Mouse (Mus musculus): ENCODE results near the gene Kctd21.

Gene Kctd21

GRCm38 (mm10) chr7:97331726-97332666 is at the start of gene Kctd21, which contains the start of gene Usp35:
Gene Kctd21, plus strand, starts transcription at chr7:97332327.
Gene Usp35, minus strand, starts transcription at chr7:97332020.
- DNase-seq (ENCODE audit: extremely low read depth, insufficient read length, low spot score) = peak; percentile 96

DNA sequence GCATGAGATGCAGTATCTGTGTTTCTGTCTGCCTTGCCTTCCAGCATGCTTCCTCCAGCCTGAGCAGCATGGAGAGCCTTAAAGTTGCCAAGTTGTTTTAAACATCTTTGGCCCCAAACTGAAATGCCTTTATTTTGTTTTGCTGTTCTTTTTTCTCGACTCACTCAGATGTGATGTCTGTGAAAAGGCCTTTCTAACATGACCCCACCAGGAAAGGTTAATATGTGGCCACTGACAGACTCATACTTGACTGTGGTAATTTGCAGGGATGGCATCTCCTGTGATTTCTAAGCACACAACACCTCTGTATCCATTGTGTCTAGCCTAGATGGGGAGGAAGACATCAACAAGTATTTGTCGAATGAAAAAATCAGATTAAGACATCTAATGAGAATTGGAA is 35.1 kb upstream of the Kctd21 start:
- no peak for DNase-seq (ENCODE audit: extremely low read depth, insufficient read length, low spot score)

- DNase-seq (ENCODE audit: extremely low read depth, insufficient read length, low spot score) = no peak
Measured at GRCm38 (mm10) chr7:97297466-97297865, 34.7 kb upstream of the Kctd21 start.

DNA sequence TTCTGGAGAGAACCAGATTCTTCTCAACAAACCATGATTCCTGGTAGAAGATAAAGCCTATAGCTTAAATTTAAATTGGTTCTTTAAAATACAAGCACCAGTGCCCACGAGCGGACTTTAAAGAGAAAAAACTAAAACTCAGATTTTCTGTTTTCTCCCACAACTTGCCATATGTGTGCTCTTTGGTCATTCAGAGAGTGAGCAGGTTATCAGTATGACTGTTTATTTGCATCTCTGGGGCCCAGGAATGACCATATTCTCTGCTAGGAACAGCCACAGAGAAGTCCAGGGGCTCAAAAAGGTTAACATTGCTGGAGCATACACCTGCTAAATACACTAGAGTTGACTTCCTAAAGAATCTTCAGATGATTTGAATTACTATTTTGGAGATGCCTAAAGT is 33.8 kb upstream of the Kctd21 start:
- no peak for DNase-seq (ENCODE audit: extremely low read depth, insufficient read length, low spot score)

GRCm38 (mm10) chr7:97298943-97299342 is 33.2 kb upstream of the Kctd21 start:
- DNase-seq (ENCODE audit: extremely low read depth, insufficient read length, low spot score) = no peak

GRCm38 (mm10) chr7:97300914-97301313 is 31.2 kb upstream of the Kctd21 start:
- no peak for DNase-seq (ENCODE audit: extremely low read depth, insufficient read length, low spot score)

- DNase-seq (ENCODE audit: extremely low read depth, insufficient read length, low spot score) = no peak
Measured at GRCm38 (mm10) chr7:97301321-97301720, 30.8 kb upstream of the Kctd21 start.

DNA sequence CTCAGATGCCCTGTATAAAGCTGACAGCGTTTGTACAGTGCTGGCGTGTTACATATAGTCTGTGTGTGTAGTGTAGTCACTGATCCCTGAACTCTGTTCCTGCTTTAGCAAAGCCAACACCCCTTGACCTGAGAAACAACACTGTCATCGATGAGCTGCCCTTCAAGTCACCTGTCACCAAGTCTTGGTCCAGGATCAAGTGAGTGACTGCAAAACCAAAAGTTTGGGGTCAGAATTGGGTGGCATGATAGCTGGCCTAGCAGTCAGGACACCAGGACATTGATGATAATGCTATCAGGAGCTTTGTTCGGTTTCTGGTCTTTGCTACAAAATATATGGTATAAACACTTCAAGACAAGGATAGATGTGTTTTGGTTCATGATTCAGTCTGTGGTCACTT is 29.9 kb upstream of the Kctd21 start:
- DNase-seq (ENCODE audit: extremely low read depth, insufficient read length, low spot score) = no peak

DNA sequence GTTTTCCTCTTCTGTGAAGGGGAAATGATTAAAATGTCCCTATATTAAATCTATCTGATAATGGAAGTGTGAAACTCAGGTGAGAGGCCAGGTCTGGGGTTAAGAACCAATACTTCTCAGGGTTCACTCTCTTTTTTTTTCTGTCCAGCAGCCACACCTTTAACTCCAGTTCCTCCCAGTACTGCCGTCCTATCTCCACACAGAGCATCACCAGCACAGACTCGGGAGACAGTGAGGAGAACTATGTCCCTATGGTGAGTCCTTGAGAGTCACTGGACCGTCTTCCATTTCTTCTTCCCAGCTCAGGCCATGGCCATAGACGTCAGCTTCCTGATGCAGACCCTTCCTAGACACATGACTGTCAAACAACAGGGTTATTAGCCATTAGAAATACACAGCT is 29.3 kb upstream of the Kctd21 start:
- no peak for DNase-seq (ENCODE audit: extremely low read depth, insufficient read length, low spot score)

GRCm38 (mm10) chr7:97303614-97304013 is 28.5 kb upstream of the Kctd21 start:
- no peak for DNase-seq (ENCODE audit: extremely low read depth, insufficient read length, low spot score)

GRCm38 (mm10) chr7:97304471-97304870 is 27.7 kb upstream of the Kctd21 start:
- no peak for DNase-seq (ENCODE audit: extremely low read depth, insufficient read length, low spot score)

GRCm38 (mm10) chr7:97305206-97305605 is 26.9 kb upstream of the Kctd21 start:
- no peak for DNase-seq (ENCODE audit: extremely low read depth, insufficient read length, low spot score)

- no peak for DNase-seq (ENCODE audit: extremely low read depth, insufficient read length, low spot score)
Measured at GRCm38 (mm10) chr7:97306813-97307212, 25.3 kb upstream of the Kctd21 start.

GRCm38 (mm10) chr7:97307546-97307945 is 24.6 kb upstream of the Kctd21 start:
- no peak for DNase-seq (ENCODE audit: extremely low read depth, insufficient read length, low spot score)

- no peak for DNase-seq (ENCODE audit: extremely low read depth, insufficient read length, low spot score)
Measured at GRCm38 (mm10) chr7:97309461-97310340, 22.4 kb upstream of the Kctd21 start.

DNA sequence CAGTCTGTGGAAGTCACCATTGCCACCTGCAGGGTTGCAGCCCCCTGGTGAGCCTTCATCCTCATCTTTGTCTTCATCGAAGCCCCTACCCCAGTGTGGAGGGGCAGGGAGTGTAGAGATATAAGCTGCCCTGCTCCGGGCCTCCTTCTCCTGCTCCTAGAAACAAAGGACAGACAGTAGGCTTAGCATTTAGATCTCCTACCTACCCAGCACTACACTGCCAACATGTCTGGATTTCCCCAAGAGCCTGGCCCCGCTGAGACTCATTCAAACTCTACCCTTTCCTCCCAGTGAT is 21.8 kb upstream of the Kctd21 start:
- no peak for DNase-seq (ENCODE audit: extremely low read depth, insufficient read length, low spot score)

DNA sequence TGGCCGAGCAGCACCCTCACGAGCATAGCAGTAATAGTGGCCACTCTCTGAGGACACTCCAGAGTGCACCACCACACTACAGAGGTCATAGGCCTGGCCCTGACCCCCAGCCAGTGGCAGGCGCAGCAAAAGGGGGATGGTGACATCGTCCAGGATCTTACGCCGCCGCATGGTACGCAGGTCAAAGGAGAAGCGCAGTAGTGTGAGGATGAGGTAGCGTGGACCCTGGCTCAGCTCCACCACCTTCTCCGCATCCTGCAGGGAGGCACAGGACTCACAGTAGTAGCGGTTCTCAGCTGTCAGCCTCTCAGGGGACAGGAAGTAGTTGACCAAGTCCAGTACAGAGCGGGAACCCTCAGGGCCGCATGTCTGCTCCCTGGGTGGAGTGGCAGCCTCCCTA is 20.5 kb upstream of the Kctd21 start:
- DNase-seq (ENCODE audit: extremely low read depth, insufficient read length, low spot score) = no peak

DNA sequence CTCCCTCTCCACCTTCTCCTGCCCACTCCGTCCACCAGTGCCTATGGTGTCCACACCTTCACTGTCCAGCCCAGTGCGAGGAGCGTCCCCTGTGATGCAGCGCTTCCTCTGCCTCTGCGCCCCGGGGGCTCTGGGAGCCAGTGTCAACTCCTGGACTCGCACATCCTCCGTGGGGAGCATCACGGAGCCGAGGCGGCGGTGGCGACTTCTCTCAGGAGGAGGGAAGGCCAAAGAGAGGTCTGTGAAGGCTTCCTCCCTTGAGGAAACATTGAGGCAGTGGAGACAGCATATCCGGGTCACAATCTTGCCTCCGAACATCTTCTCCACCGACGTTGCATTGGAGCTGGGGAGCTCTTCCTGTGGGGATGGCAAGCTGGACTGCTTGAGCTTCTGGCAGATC is 19.9 kb upstream of the Kctd21 start:
- DNase-seq (ENCODE audit: extremely low read depth, insufficient read length, low spot score) = no peak

DNA sequence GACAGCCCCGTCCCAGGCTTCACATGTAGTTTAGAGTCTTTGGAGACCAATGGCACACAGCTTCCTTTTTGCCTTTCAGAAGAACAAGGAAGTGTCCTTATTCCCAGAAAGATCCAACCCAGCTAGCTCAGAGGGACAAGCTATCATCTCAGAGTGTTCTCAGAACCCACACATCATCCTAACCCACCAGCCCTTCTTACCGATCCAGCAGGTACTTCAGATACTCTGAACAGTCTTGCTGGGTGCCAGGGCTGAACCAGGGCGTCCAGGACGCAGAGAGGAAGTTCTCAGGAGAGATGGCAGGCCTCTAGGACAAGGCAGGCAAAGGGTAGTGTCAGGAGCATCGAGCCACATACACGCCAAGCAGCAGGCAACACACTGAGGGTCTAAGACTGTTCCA is 19.3 kb upstream of the Kctd21 start:
- no peak for DNase-seq (ENCODE audit: extremely low read depth, insufficient read length, low spot score)

DNA sequence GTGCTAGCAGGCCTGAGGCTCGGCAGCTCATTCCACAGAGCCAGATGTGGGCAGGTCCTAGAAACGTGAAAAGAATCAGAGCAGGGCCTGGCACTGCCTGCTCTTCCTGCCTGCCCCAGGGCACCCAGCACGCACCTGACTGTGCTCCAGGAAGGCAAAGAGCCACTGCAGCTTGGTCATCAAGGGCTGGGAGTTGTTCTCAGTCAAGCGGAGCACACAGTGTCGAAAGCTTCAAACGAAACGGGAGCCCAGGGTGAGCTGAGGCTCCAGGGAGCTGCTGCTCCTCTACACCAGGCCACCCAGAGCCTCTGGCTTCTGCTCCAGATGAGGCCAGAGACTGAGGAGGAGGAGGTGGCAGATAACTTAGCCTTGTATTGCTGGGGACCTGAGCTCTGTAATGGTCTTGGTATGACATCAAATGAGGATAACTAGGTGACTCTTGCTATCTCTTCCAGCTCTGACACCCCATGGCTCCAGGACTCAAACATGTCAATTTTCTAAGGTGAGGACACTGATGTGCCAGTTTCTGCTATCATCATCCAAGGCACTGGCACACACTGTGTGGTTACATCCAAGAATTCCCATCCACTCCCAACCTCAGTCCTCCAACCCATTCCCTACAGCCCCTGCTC is 18.6 kb upstream of the Kctd21 start:
- DNase-seq (ENCODE audit: extremely low read depth, insufficient read length, low spot score) = no peak

- DNase-seq (ENCODE audit: extremely low read depth, insufficient read length, low spot score) = no peak
Measured at GRCm38 (mm10) chr7:97314646-97315045, 17.5 kb upstream of the Kctd21 start.
